Mouse (Mus musculus): ENCODE data around the gene Kcnd2. TPM values are rescaled to one million over a fixed set of nuclear protein-coding genes. Genes with fewer than 3 reads are reported as not detected.

Kcnd2 gene
- total and polyA plus RNA-seq, 3 experiments = not detected

- Histone ChIP-seq H3K79me2 (replicated peaks; ENCODE audit: control insufficient read depth, extremely low read depth, insufficient read depth, poor library complexity, severe bottlenecking) (no peaks in the 10 kb centered on the region), H3K36me3 (replicated peaks in 1 of 2; ENCODE audit: control insufficient read depth in 1 of 2, insufficient read depth in 1 of 2, low read length in 1 of 2) (no peaks in the 10 kb centered on the region), H3K27ac (ENCODE audit: insufficient read depth, low read depth) (no peak overlapping the region), H3K4me3 (replicated peaks in 1 of 3; ENCODE audit: low read depth in 2 of 3, low read length in 2 of 3, poor library complexity in 1 of 3) (no peak overlapping the region), H3K4me2 (ENCODE audit: insufficient read depth, low read depth, poor library complexity, severe bottlenecking) (no peak overlapping the region), H3K4me1 (ENCODE audit: control insufficient read depth in 1 of 2, insufficient read depth in 2 of 2) (no peaks in the 10 kb centered on the region), H3K27me3 (replicated peaks) (no peaks in the 10 kb centered on the region), H3K9me3 (replicated peaks; ENCODE audit: low read length) (peaks cover 11% of the 10 kb centered on the region), H3K9ac (ENCODE audit: insufficient read depth, low read depth) (no peak overlapping the region)
- dilution Hi-C loops (cut with MboI; ENCODE audit: extremely low pct_ligation_motif_present, extremely low pct_unique_long_range_greater_than_20kb, low sequenced_read_pairs) (no loop called here), in situ Hi-C loops (cut with MboI; ENCODE audit: low pct_ligation_motif_present, low pct_unique_long_range_greater_than_20kb, low sequenced_read_pairs) (no loop called here)
- TF ChIP-seq KAT2A (IDR thresholded peaks at IDR 0.05; ENCODE audit: insufficient replicate concordance, low read length) (no peak), GABPA (IDR thresholded peaks at IDR 0.05; ENCODE audit: insufficient replicate concordance, low read depth, low read length) (no peak), IRF4 (IDR thresholded peaks at IDR 0.05; ENCODE audit: low read depth, low read length) (no peak), MEF2A (IDR thresholded peaks at IDR 0.05; ENCODE audit: borderline replicate concordance, low read depth, low read length) (no peak), ZMIZ1 (IDR thresholded peaks at IDR 0.05; ENCODE audit: low read depth, low read length) (no peak), MAFK (IDR thresholded peaks at IDR 0.05; ENCODE audit: insufficient replicate concordance, low read length) (no peak), PAX5 (IDR thresholded peaks at IDR 0.05; ENCODE audit: low read length) (no peak)
- no peak for DNase-seq (ENCODE audit: extremely low read depth)
These were observed 20.0 kb upstream of the Kcnd2 start for GRCm38 (mm10) chr6:21195341-21195740.

DNA sequence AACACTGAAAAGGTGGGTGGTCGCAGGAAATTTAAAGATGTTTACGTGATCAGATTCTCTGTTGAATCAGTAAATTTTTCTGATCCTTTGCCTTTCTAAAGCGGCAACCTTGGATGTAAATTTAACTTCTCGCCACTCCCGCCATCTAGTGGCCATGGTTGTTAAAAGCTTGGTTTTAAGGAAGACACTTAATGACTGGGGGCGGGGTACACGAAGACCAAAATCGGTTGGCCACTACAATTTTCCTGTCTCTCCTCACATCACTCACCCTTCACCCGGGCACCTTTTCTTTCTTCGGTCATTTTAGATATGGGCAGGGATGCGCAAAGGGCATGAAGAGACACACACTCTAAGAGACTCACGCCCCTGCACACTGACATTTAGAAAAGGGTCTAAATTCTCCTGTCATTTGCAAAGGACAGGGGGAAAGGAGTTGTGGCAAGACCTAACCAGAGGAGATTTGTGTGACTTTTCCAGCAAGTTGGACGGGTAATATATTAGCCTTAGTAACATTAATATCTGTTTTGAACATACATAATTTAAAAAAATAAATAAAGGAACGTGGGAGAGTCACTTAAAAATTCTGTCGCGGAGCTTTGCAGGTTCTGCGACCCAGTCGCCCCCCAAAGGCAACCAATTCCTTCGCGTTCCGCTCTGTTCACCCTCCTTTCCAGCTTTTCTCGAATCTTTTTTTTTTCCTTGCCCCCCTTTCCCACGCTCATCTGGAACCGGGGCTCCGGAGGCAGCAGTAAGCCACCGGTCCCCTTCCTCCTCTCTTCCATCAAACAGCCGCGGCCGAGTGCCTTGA, 1.2 kb upstream of the Kcnd2 start:
- H3K36me3 ChIP-seq (replicated peaks in 1 of 2; ENCODE audit: control insufficient read depth in 1 of 2, insufficient read depth in 1 of 2, low read length in 1 of 2) = no peaks in the 10 kb centered on the region
- in situ Hi-C loops (cut with MboI; ENCODE audit: low pct_ligation_motif_present, low pct_unique_long_range_greater_than_20kb, low sequenced_read_pairs) (no loop called here), dilution Hi-C loops (cut with MboI; ENCODE audit: extremely low pct_ligation_motif_present, extremely low pct_unique_long_range_greater_than_20kb, low sequenced_read_pairs) (no loop called here)
- H3K9me3 ChIP-seq (replicated peaks; ENCODE audit: low read length) = peaks cover 23% of the 10 kb centered on the region
- H3K27ac ChIP-seq (ENCODE audit: insufficient read depth, low read depth) = no peak overlapping the region
- no peak overlapping the region for H3K9ac ChIP-seq (ENCODE audit: insufficient read depth, low read depth)
- no peak overlapping the region for H3K4me3 ChIP-seq (replicated peaks in 1 of 3; ENCODE audit: low read depth in 2 of 3, low read length in 2 of 3, poor library complexity in 1 of 3)
- no peaks in the 10 kb centered on the region for H3K4me1 ChIP-seq (ENCODE audit: control insufficient read depth in 1 of 2, insufficient read depth in 2 of 2)
- TF ChIP-seq NELFE (IDR thresholded peaks at IDR 0.05; ENCODE audit: low read depth, low read length) (no peak), CTCF (conservative IDR thresholded peaks at IDR 0.05 in 1 of 2, IDR thresholded peaks at IDR 0.05 in 1 of 2; ENCODE audit: low read depth in 2 of 2, low read length in 2 of 2) (0 out of 4 replicates have a peak, but pooled peaks of 1 of the 2 experiments have one; percentile 14)
- H3K27me3 ChIP-seq (replicated peaks) = no peaks in the 10 kb centered on the region
- peak; percentile 21 for DNase-seq (ENCODE audit: extremely low read depth)
- no peak overlapping the region for H3K4me2 ChIP-seq (ENCODE audit: insufficient read depth, low read depth, poor library complexity, severe bottlenecking)
- H3K79me2 ChIP-seq (replicated peaks; ENCODE audit: control insufficient read depth, extremely low read depth, insufficient read depth, poor library complexity, severe bottlenecking) = no peaks in the 10 kb centered on the region

GRCm38 (mm10) chr6:21214673-21215490, 421 bp upstream of the Kcnd2 start:
- Histone ChIP-seq H3K9ac (ENCODE audit: insufficient read depth, low read depth) (no peak overlapping the region), H3K27me3 (replicated peaks) (no peaks in the 10 kb centered on the region), H3K4me3 (replicated peaks in 1 of 3; ENCODE audit: low read depth in 2 of 3, low read length in 2 of 3, poor library complexity in 1 of 3) (no peak overlapping the region), H3K79me2 (replicated peaks; ENCODE audit: control insufficient read depth, extremely low read depth, insufficient read depth, poor library complexity, severe bottlenecking) (no peaks in the 10 kb centered on the region), H3K4me1 (ENCODE audit: control insufficient read depth in 1 of 2, insufficient read depth in 2 of 2) (no peaks in the 10 kb centered on the region), H3K4me2 (ENCODE audit: insufficient read depth, low read depth, poor library complexity, severe bottlenecking) (no peak overlapping the region), H3K9me3 (replicated peaks; ENCODE audit: low read length) (peaks cover 23% of the 10 kb centered on the region), H3K27ac (ENCODE audit: insufficient read depth, low read depth) (no peak overlapping the region), H3K36me3 (replicated peaks in 1 of 2; ENCODE audit: control insufficient read depth in 1 of 2, insufficient read depth in 1 of 2, low read length in 1 of 2) (no peaks in the 10 kb centered on the region)
- DNase-seq (ENCODE audit: extremely low read depth) = no peak
- dilution Hi-C loops (cut with MboI; ENCODE audit: extremely low pct_ligation_motif_present, extremely low pct_unique_long_range_greater_than_20kb, low sequenced_read_pairs) = no loop called here
- in situ Hi-C loops (cut with MboI; ENCODE audit: low pct_ligation_motif_present, low pct_unique_long_range_greater_than_20kb, low sequenced_read_pairs) = no loop called here
- TF ChIP-seq ZMIZ1 (IDR thresholded peaks at IDR 0.05; ENCODE audit: low read depth, low read length) (no peak), ZKSCAN1 (IDR thresholded peaks at IDR 0.05; ENCODE audit: borderline replicate concordance, low read depth, low read length) (no peak), GABPA (IDR thresholded peaks at IDR 0.05; ENCODE audit: insufficient replicate concordance, low read depth, low read length) (no peak), NELFE (IDR thresholded peaks at IDR 0.05; ENCODE audit: low read depth, low read length) (no peak), ZNF384 (IDR thresholded peaks at IDR 0.05; ENCODE audit: low read depth, low read length) (no peak), RAD21 (IDR thresholded peaks at IDR 0.05; ENCODE audit: low read depth, low read length) (no peak), MYC (IDR thresholded peaks at IDR 0.05; ENCODE audit: low read depth, low read length) (no peak), MAFK (IDR thresholded peaks at IDR 0.05; ENCODE audit: insufficient replicate concordance, low read length) (no peak), MXI1 (IDR thresholded peaks at IDR 0.05; ENCODE audit: low read depth, low read length) (no peak), POLR2A (IDR thresholded peaks at IDR 0.05; ENCODE audit: low read depth, low read length) (no peak), TCF12 (IDR thresholded peaks at IDR 0.05; ENCODE audit: low read depth, low read length) (no peak), JUND (conservative IDR thresholded peaks at IDR 0.05; ENCODE audit: low read depth, low read length) (no peak)

All from CH12.LX (cell line).